Mouse (Mus musculus) forebrain, embryonic 11.5 days (tissue): Measurements from ENCODE around the gene Olfr130. TPM values are rescaled to one million over a fixed set of nuclear protein-coding genes. Genes with fewer than 3 reads are reported as not detected.

Experiments used
- ATAC-seq: fragments of 200-750 bp; cut with Nextera tagmentation; replicated peaks from 2 replicates; pipeline ENCODE4 v1.8.0; 2017; ENCODE audit warnings: moderate TSS enrichment; ENCODE audit not compliant: low FRiP score
- DNase-seq: peaks from one replicate; pipeline ENCODE4 v3.0.0-alpha.2; 2017; ENCODE audit warnings: low spot score
- H3K27ac ChIP-seq: fragments of 300-500 bp; sonication (generic); 2 replicates; pipeline ENCODE4 v1.5.1; 2014; ENCODE audit warnings: low read depth, low read length
- H3K27me3 ChIP-seq: fragments of 300-500 bp; sonication (generic); 2 replicates; pipeline ENCODE4 v1.6.1; 2014; ENCODE audit warnings: mild to moderate bottlenecking, low read length, mixed read lengths; ENCODE audit not compliant: control insufficient read depth, insufficient read depth
- H3K36me3 ChIP-seq: fragments of 300-500 bp; sonication (generic); 2 replicates; pipeline ENCODE4 v1.6.1; 2014; ENCODE audit warnings: mild to moderate bottlenecking, low read length, moderate library complexity, mixed read lengths; ENCODE audit not compliant: control insufficient read depth, insufficient read depth
- H3K4me1 ChIP-seq: fragments of 300-500 bp; sonication (generic); replicated peaks from 2 replicates; pipeline ENCODE4 v1.6.1; 2014; ENCODE audit warnings: low read length, mixed read lengths; ENCODE audit not compliant: control insufficient read depth, insufficient read depth
- H3K4me2 ChIP-seq: fragments of 300-500 bp; sonication (generic); 2 replicates; pipeline ENCODE4 v1.6.1; 2014; ENCODE audit warnings: low read depth, mild to moderate bottlenecking, low read length, moderate library complexity, mixed read lengths; ENCODE audit not compliant: severe bottlenecking
- H3K4me3 ChIP-seq: fragments of 300-500 bp; sonication (generic); 2 replicates; pipeline ENCODE4 v1.5.1; 2014; ENCODE audit warnings: low read depth, low read length
- H3K9ac ChIP-seq: fragments of 300-500 bp; sonication (generic); 2 replicates; pipeline ENCODE4 v1.6.1; 2014; ENCODE audit warnings: low read length
- H3K9me3 ChIP-seq: fragments of 300-500 bp; sonication (generic); 2 replicates; pipeline ENCODE4 v1.6.1; 2016; ENCODE audit warnings: low read length, mixed read lengths; ENCODE audit not compliant: control insufficient read depth
- WGBS: fragments of 180-500 bp; shearing (Covaris S2); extraction: QIAGEN DNeasy Blood & Tissue Kit; methylation state at CpG from one replicate; pipeline ENCODE4 v1.1.7; 2014; 5-methylcytosine and 5-hydroxymethylcytosine counted together
- polyA plus RNA-seq: library from polyadenylated mRNA; unstranded; fragments of >200 nt; fragmentation: Nextera tagmentation; extraction: Ambion mirVana; gene quantifications from 2 replicates; pipeline ENCODE4 v1.2.1, GENCODE M21; 2014

Olfr130 gene
- not detected in 2 replicates for polyA plus RNA-seq

DNA sequence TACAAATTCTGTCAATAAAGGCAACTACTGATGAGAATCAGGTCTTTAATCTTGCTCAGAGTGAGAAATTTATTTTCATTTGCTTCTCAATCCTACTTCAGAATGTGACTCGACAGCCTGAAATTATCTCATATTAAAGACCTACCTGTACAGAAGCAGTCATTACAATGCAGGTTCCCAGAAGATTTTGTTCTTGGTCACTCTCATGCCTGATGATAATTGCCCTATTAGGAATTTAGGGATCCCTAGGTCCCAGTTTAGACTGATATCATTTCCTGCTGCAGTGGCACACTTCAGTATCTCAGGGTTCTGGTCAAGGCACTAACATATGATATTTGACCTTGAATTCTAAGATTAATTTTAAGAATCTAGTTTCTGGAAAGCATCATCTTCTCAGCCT is at the start of gene Olfr130:
Gene Olfr130, plus strand, starts transcription at position 301 of the 400 bp plus-strand sequence.
- DNase-seq, result no peak
- Histone ChIP-seq H3K4me1 (no peaks in the 10 kb centered on the region), H3K4me2 (no peak within 1 kb of the TSS), H3K4me3 (no peak within 1 kb of the TSS), H3K9me3 (no peaks in the 10 kb centered on the region), H3K27me3 (no peaks in the 10 kb centered on the region), H3K27ac (no peak within 1 kb of the TSS), H3K36me3 (no peaks in the 10 kb centered on the region), H3K9ac (no peak within 1 kb of the TSS)
- 93% methylated on average over 1 of the region's 1 CpGs for WGBS
- ATAC-seq, result no peak

DNA sequence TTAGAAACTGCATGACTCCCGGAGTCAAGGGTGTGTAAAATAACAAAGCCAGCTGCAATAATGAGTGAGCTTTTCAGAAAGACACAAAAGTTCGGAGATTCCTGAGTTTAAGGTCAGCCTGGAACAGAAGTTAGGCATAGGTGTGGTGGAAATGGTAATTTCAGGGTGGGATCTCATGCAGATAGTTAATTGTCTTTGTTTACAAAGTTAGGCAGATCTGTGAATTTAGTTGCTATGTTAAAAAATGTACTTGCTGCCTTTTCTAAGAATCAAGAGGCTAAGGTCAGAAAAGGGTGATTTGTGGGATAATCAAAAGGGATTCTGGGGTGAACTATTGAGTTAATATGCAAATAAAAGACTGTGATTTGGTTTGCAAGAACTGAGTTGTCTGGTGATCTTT is 47.4 kb upstream of the Olfr130 start:
- no peak overlapping the region for H3K27ac ChIP-seq
- WGBS, result 79% methylated on average over 2 of the region's 2 CpGs
- H3K4me2 ChIP-seq, result no peak overlapping the region
- no peak for DNase-seq
- H3K9ac ChIP-seq, result no peak overlapping the region
- H3K27me3 ChIP-seq, result no peaks in the 10 kb centered on the region
- no peak overlapping the region for H3K4me3 ChIP-seq
- no peaks in the 10 kb centered on the region for H3K36me3 ChIP-seq
- H3K9me3 ChIP-seq, result no peaks in the 10 kb centered on the region
- ATAC-seq, result no peak
- no peaks in the 10 kb centered on the region for H3K4me1 ChIP-seq

DNA sequence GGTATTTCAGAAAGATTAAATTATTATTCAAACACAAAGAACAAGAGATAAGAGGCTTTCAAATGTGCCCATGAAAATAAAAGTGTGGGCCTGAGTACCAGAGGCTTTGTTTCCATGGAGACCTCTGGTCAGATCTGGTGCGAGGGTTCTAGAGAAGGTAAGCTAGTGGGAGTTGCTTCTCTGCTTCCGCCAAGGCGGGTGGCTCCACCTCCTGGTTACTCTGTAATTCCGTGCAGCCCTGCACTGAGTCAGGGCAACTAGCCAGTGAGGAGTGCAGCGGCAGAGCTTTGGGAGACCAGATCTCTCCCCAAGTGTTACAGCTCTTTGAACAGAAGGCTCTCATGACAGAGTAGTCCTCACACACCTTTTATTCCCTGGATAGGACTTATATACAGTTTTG is 37.4 kb upstream of the Olfr130 start:
- no peak overlapping the region for H3K4me3 ChIP-seq
- no peaks in the 10 kb centered on the region for H3K4me1 ChIP-seq
- H3K9ac ChIP-seq, result no peak overlapping the region
- no peak overlapping the region for H3K4me2 ChIP-seq
- no peaks in the 10 kb centered on the region for H3K27me3 ChIP-seq
- WGBS, result 27% methylated on average over 5 of the region's 5 CpGs
- no peak for DNase-seq
- no peak overlapping the region for H3K27ac ChIP-seq
- ATAC-seq, result no peak
- H3K9me3 ChIP-seq, result no peaks in the 10 kb centered on the region
- H3K36me3 ChIP-seq, result no peaks in the 10 kb centered on the region

DNA sequence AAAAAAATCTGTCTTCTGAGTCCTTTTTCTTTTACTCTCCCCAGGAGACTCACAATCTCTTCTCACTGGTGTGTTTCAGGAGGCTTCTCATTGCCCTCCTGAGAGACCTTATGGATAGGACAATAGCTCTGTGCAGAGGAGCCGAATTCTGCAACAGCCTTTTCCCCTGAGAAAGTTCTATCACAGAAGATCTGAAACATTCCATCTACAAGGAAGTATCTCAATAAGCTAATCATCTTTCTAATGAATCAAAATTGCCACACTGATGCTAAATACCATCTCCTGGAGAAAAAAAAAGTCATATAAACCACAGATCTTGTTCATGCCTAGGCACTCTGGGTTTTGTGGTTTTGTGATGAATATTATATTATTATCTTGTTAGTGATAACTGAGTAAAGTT is 3.7 kb upstream of the Olfr130 start, which contains the start of gene Olfr129:
Gene Olfr129, minus strand, starts transcription at position 101 of the 400 bp plus-strand sequence.
- H3K27me3 ChIP-seq, result no peaks in the 10 kb centered on the region
- no peak within 1 kb of the TSS for H3K4me3 ChIP-seq
- H3K36me3 ChIP-seq, result no peaks in the 10 kb centered on the region
- WGBS, result 58% methylated on average over 1 of the region's 1 CpGs
- H3K27ac ChIP-seq, result no peak within 1 kb of the TSS
- no peak within 1 kb of the TSS for H3K9ac ChIP-seq
- H3K9me3 ChIP-seq, result no peaks in the 10 kb centered on the region
- DNase-seq, result no peak
- no peak for ATAC-seq
- H3K4me1 ChIP-seq, result no peaks in the 10 kb centered on the region
- H3K4me2 ChIP-seq, result no peak within 1 kb of the TSS

DNA sequence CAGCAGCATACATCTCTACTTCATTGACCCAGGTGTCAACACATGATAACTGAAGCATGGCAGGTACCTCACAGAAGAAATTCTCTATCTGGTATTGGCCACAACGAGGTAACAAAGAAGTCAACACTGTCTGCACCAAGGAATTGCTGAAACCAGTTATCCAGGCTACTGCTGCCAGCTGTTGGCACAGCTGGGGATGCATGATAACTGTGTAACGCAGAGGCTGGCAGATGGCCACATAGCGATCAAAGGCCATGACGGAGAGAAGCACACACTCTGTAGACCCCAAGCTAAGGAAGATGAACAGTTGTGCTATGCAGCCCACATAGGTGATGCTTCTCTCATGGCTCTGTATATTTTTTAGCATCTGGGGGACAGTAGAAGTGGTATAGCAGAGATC is 18.6 kb downstream of the Olfr130 start:
- no peak for ATAC-seq
- 95% methylated on average over 4 of the region's 4 CpGs for WGBS
- H3K4me1 ChIP-seq, result no peaks in the 10 kb centered on the region

DNA sequence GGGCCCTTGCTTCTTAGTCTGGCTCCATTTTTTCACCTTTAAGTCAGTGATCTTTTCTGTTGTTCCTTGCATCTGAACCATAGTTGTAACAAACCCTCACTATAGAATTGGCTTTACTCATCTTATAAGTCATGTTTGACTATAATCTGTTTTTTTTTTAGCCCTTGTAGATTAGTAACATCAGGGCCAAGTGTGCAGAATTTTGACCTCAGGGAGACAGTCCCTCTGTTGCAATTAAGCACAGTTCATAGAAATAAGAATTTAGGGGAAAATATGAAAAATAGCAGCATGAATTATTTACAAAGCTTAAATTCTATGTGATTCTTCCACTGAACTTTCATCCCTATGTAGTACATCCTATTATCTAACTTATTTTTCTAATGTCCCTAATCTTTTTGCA is 24.9 kb downstream of the Olfr130 start, which contains the start of gene Olfr131:
Gene Olfr131, minus strand, starts transcription at position 101 of the 400 bp plus-strand sequence.
- Histone ChIP-seq H3K9ac (no peak within 1 kb of the TSS), H3K4me1 (no peaks in the 10 kb centered on the region), H3K27ac (no peak within 1 kb of the TSS), H3K36me3 (no peaks in the 10 kb centered on the region), H3K4me2 (no peak within 1 kb of the TSS), H3K27me3 (no peaks in the 10 kb centered on the region), H3K4me3 (no peak within 1 kb of the TSS), H3K9me3 (no peaks in the 10 kb centered on the region)
- DNase-seq (no peak), ATAC-seq (no peak)

More for the DNA sequence above, 18.6 kb downstream of the Olfr130 start:
- H3K27ac ChIP-seq, result no peak overlapping the region
- H3K9ac ChIP-seq, result no peak overlapping the region
- H3K9me3 ChIP-seq, result no peaks in the 10 kb centered on the region
- no peaks in the 10 kb centered on the region for H3K27me3 ChIP-seq
- H3K4me2 ChIP-seq, result no peak overlapping the region
- no peak for DNase-seq
- H3K36me3 ChIP-seq, result no peaks in the 10 kb centered on the region
- H3K4me3 ChIP-seq, result no peak overlapping the region

Other genes with a start within 250 kb of the Olfr130 start
- not detected in 2 replicates for gene Olfr125, start 231.0 kb upstream of the Olfr130 start, polyA plus RNA-seq
- not detected in 2 replicates for gene Olfr126, start 216.4 kb upstream of the Olfr130 start, polyA plus RNA-seq
- not detected in 2 replicates for gene Olfr127, start 163.5 kb upstream of the Olfr130 start, polyA plus RNA-seq
- not detected in 2 replicates for gene Olfr128, start 143.4 kb upstream of the Olfr130 start, polyA plus RNA-seq
- not detected in 2 replicates for gene Olfr761, start 110.8 kb upstream of the Olfr130 start, polyA plus RNA-seq
- gene Olfr129, start 3.8 kb upstream of the Olfr130 start, polyA plus RNA-seq, result not detected in 2 replicates
- gene Olfr131, start 24.8 kb downstream of the Olfr130 start, polyA plus RNA-seq, result not detected in 2 replicates
- not detected in 2 replicates for gene Olfr132, start 70.6 kb downstream of the Olfr130 start, polyA plus RNA-seq
- not detected in 2 replicates for gene Olfr133, start 81.4 kb downstream of the Olfr130 start, polyA plus RNA-seq
- not detected in 2 replicates for gene Olfr134, start 107.5 kb downstream of the Olfr130 start, polyA plus RNA-seq
- gene Olfr135, start 140.4 kb downstream of the Olfr130 start, polyA plus RNA-seq, result not detected in 2 replicates
- not detected in 2 replicates for gene Olfr138, start 197.1 kb downstream of the Olfr130 start, polyA plus RNA-seq
- gene Olfr137, start 243.6 kb downstream of the Olfr130 start, polyA plus RNA-seq, result not detected in 2 replicates